Mouse (Mus musculus) right cerebral cortex, postnatal 14 days (tissue): ENCODE measurements around the gene Umod.

ENCODE experiments used
- DNase-seq: peaks from one replicate; pipeline ENCODE4 v3.0.0; 2022

Gene Umod

GRCm38 (mm10) chr7:119427180-119427616 is 51.9 kb downstream of the Umod start:
- peak; percentile 66 for DNase-seq

DNA sequence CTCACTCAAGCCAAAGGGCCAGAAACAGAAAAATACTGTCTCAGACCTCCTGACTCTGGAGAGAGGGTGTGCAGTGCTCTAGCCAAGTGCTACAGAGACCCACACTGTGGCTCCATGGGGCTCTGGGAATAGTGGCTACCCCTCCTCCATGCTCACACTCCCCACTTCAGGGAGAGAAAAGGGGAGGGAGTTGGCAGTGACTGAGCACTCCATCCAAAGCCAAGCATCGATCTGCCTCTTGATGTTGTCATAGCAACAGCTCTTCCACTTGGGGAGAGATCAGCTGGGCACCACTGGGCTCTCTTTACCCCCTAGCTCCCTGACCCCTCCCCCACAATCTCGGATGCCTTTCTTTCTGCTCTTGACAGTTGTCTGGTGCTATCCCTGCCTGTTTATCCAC is 58.4 kb downstream of the Umod start:
- DNase-seq, result peak; percentile 3

GRCm38 (mm10) chr7:119418523-119418922 is 60.6 kb downstream of the Umod start:
- DNase-seq, result no peak
